Mouse (Mus musculus): ENCODE measurements at regions not wholly inside any gene's neighbourhood (a gene's known extent, or its start where the extent isn't known, plus 50 kb on each side); places are given as distances from the start of the nearest gene placed in this dataset.

GRCm38 (mm10) chr4:105895116-105895515 is 105.4 kb downstream of the Gm12728 start:
- Histone ChIP-seq H3K27ac (no peak overlapping the region), H3K4me3 (no peak overlapping the region)
- no peak for TF ChIP-seq CTCF (conservative IDR thresholded peaks at IDR 0.05)
- no peak for DNase-seq (ENCODE audit: low spot score in 2 of 2)

GRCm38 (mm10) chr4:105898054-105898847 is 108.6 kb downstream of the Gm12728 start:
- no peak overlapping the region for H3K4me3 ChIP-seq
- H3K27ac ChIP-seq, result no peak overlapping the region
- no peak for DNase-seq (ENCODE audit: low spot score in 2 of 2)
- no peak for TF ChIP-seq CTCF (conservative IDR thresholded peaks at IDR 0.05)

- TF ChIP-seq CTCF (conservative IDR thresholded peaks at IDR 0.05), result no peak
Measured at GRCm38 (mm10) chr4:105904896-105905295, 115.2 kb downstream of the Gm12728 start.

GRCm38 (mm10) chr4:105906411-105906810 is 116.7 kb downstream of the Gm12728 start:
- H3K4me3 ChIP-seq, result no peak overlapping the region
- TF ChIP-seq CTCF (conservative IDR thresholded peaks at IDR 0.05), result no peak
- no peak overlapping the region for H3K27ac ChIP-seq
- DNase-seq (ENCODE audit: low spot score in 2 of 2), result no peak

More at GRCm38 (mm10) chr4:105904896-105905295, 115.2 kb downstream of the Gm12728 start:
- Histone ChIP-seq H3K4me3 (no peak overlapping the region), H3K27ac (no peak overlapping the region)
- no peak for DNase-seq (ENCODE audit: low spot score in 2 of 2)

GRCm38 (mm10) chr4:105907611-105908010 is 117.9 kb downstream of the Gm12728 start:
- no peak overlapping the region for H3K27ac ChIP-seq
- no peak overlapping the region for H3K4me3 ChIP-seq
- TF ChIP-seq CTCF (conservative IDR thresholded peaks at IDR 0.05), result no peak
- peak in 1 of 2 experiments; percentile 5 for DNase-seq (ENCODE audit: low spot score in 2 of 2)

GRCm38 (mm10) chr4:105908281-105908680 is 118.6 kb downstream of the Gm12728 start:
- DNase-seq (ENCODE audit: low spot score in 2 of 2), result no peak
- Histone ChIP-seq H3K27ac (no peak overlapping the region), H3K4me3 (no peak overlapping the region)
- no peak for TF ChIP-seq CTCF (conservative IDR thresholded peaks at IDR 0.05)

GRCm38 (mm10) chr4:105909272-105909671 is 119.6 kb downstream of the Gm12728 start:
- no peak overlapping the region for H3K4me3 ChIP-seq
- no peak for TF ChIP-seq CTCF (conservative IDR thresholded peaks at IDR 0.05)
- no peak overlapping the region for H3K27ac ChIP-seq
- DNase-seq (ENCODE audit: low spot score in 2 of 2), result no peak

GRCm38 (mm10) chr4:105910666-105911065 is 121.0 kb downstream of the Gm12728 start:
- Histone ChIP-seq H3K27ac (no peak overlapping the region), H3K4me3 (no peak overlapping the region)
- TF ChIP-seq CTCF (conservative IDR thresholded peaks at IDR 0.05), result no peak
- DNase-seq (ENCODE audit: low spot score in 2 of 2), result no peak

- Histone ChIP-seq H3K4me3 (no peak overlapping the region), H3K27ac (no peak overlapping the region)
- no peak for DNase-seq (ENCODE audit: low spot score in 2 of 2)
- no peak for TF ChIP-seq CTCF (conservative IDR thresholded peaks at IDR 0.05)
Measured at GRCm38 (mm10) chr4:105911678-105912077, 122.0 kb downstream of the Gm12728 start.

- DNase-seq (ENCODE audit: low spot score in 2 of 2), result no peak
- no peak for TF ChIP-seq CTCF (conservative IDR thresholded peaks at IDR 0.05)
- Histone ChIP-seq H3K27ac (no peak overlapping the region), H3K4me3 (no peak overlapping the region)
Measured at GRCm38 (mm10) chr4:105912296-105912695, 122.6 kb downstream of the Gm12728 start.

- H3K4me3 ChIP-seq, result no peak overlapping the region
- TF ChIP-seq CTCF (conservative IDR thresholded peaks at IDR 0.05), result peak; percentile 83
- peak; percentile 20 to 60 for DNase-seq (ENCODE audit: low spot score in 2 of 2)
- H3K27ac ChIP-seq, result no peak overlapping the region
Measured at GRCm38 (mm10) chr4:105914996-105915395, 125.3 kb downstream of the Gm12728 start.

GRCm38 (mm10) chr4:105916229-105916628 is 126.6 kb downstream of the Gm12728 start:
- Histone ChIP-seq H3K27ac (no peak overlapping the region), H3K4me3 (no peak overlapping the region)
- TF ChIP-seq CTCF (conservative IDR thresholded peaks at IDR 0.05), result no peak
- no peak for DNase-seq (ENCODE audit: low spot score in 2 of 2)

- no peak overlapping the region for H3K27ac ChIP-seq
- no peak for DNase-seq (ENCODE audit: low spot score in 2 of 2)
- H3K4me3 ChIP-seq, result no peak overlapping the region
- TF ChIP-seq CTCF (conservative IDR thresholded peaks at IDR 0.05), result peak; percentile 70
Measured at GRCm38 (mm10) chr4:105924781-105925382, 135.2 kb downstream of the Gm12728 start.

- DNase-seq (ENCODE audit: low spot score in 2 of 2), result no peak
- no peak overlapping the region for H3K4me3 ChIP-seq
- TF ChIP-seq CTCF (conservative IDR thresholded peaks at IDR 0.05), result no peak
Measured at GRCm38 (mm10) chr4:105925506-105925905, 135.8 kb downstream of the Gm12728 start.

More at GRCm38 (mm10) chr4:105925506-105925905, 135.8 kb downstream of the Gm12728 start:
- H3K27ac ChIP-seq, result no peak overlapping the region
